Mouse (Mus musculus) T-helper 1 cell (primary cell): ENCODE data around the gene Olfr1443.
"Not testable (repeated sequence)": the region's sequence is repeated elsewhere in the genome, so short reads cannot be mapped to it uniquely, and the experiment has no call there.

ENCODE experiments used
- in situ Hi-C: fragments of 300-600 bp; cut with MboI, MseI; formaldehyde crosslinking; loops from one replicate; pipeline ENCODE4 v1.15.1; 2025; ENCODE audit warnings: high pct_unique_total_duplicates

Olfr1443 gene

GRCm38 (mm10) chr19:12677812-12678211, at the start of gene Olfr1443:
Olfr1443 (plus strand) TSS chr19:12678112.
- in situ Hi-C loops = loop anchor here (25.0 kb wide), 1 partner anchor 1134 kb away; the partner anchor contains the start of gene Olfr1499

GRCm38 (mm10) chr19:12633176-12633575, 44.7 kb upstream of the Olfr1443 start, which contains the start of gene Glyat:
Glyat (plus strand) TSS chr19:12633308.
- in situ Hi-C loops = loop anchor here (25.0 kb wide), 1 partner anchor 729 kb away; the partner anchor contains the start of gene Olfr1467

- in situ Hi-C loops = loop anchor here (25.0 kb wide), 1 partner anchor 728 kb away; the partner anchor contains the start of gene Olfr1467
These were observed 43.7 kb upstream of the Olfr1443 start for GRCm38 (mm10) chr19:12634259-12634658.

DNA sequence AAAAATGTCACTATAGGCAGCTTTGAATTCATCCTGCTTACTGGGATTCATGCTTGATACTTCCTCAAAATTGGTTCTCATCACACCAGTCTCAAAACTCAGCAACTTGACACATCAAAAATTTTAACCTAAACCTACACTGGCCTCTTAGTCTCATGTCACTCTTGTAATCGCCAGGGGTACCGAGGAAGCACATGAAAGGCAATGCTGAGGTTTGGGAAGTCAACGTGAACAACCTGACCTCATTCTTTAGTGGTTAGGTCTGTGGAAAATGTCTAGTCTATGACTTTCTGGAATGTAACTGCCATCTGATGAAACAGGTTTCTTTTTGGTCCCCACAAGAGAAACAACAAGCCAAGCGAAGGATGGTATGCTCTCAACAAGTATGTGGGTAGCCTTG, 42.9 kb upstream of the Olfr1443 start:
- in situ Hi-C loops = loop anchor here (25.0 kb wide), 1 partner anchor 727 kb away; the partner anchor contains the start of gene Olfr1467

DNA sequence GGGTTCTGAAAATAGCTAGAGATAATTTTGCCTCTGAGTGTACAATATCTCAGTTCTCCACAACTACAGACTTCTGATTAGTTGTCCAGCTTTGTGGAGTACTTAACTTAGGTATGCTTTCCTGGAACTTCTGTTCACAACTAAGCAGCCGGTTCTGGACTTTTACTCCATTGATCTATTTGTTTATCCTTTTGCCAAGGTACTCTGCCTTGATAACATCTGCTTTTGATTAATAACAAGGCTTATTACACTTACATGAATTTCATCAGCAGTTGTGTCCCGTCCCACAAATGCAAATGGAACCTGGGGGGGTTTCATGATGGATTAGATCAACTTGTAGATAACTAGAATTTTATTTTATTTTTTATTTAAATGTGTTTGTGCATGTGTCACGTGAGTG, 41.0 kb upstream of the Olfr1443 start:
- in situ Hi-C loops = loop anchor here (25.0 kb wide), 1 partner anchor 725 kb away; the partner anchor contains the start of gene Olfr1467

- in situ Hi-C loops = loop anchor here (25.0 kb wide), 1 partner anchor 724 kb away; the partner anchor contains the start of gene Olfr1467
These were observed 39.9 kb upstream of the Olfr1443 start for GRCm38 (mm10) chr19:12638049-12638448.

DNA sequence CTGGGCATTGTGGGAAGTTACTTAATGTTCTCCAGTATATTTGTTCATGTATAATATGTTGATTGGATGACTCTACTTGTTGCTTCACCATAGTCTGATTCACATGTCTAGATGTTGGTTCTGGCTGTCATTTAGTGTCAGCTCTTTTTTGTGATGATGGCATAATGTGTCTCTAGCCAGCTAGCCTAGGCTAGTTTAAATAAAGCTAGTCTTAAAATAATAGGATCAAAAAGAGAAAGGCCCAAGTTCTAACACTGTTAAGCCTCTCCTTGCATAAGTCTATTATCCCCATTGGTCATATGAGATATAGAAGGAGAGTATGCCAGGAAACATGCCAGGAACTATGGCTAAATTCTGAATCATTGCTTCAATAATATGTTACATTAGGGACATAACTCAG, 28.4 kb upstream of the Olfr1443 start:
- in situ Hi-C loops = loop anchor here (25.0 kb wide), 1 partner anchor 713 kb away; the partner anchor contains the start of gene Olfr1467

DNA sequence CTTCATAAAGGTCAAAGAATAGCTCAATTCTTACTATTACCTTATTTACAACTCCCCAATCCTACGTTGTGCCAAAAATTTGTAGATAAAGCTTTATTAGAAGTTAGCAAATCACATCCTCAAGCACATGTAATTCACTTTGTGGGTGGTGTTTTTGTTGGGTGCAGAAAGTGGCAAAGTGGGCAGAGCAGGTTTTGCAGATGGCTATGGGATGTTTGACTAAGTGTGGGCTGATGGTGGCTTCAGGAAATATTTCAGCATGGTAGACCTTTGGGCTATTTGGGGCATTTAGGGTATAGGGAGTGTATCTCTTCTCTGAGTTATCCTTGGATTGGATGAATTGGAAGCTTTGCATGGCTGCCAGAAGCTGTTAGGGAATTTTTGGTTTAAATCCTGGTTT, 11.8 kb upstream of the Olfr1443 start:
- in situ Hi-C loops = no loop called here

- in situ Hi-C loops = not testable (repeated sequence)
These were observed 9.3 kb upstream of the Olfr1443 start for GRCm38 (mm10) chr19:12668601-12669000.

- in situ Hi-C loops = no loop called here
These were observed 7.8 kb upstream of the Olfr1443 start, which contains the start of gene Olfr1442 for GRCm38 (mm10) chr19:12670139-12670538. Olfr1442 (plus strand) TSS chr19:12670439.

GRCm38 (mm10) chr19:12671051-12671450, 6.9 kb upstream of the Olfr1443 start:
- in situ Hi-C loops = no loop called here

- in situ Hi-C loops = loop anchor here (25.0 kb wide), 1 partner anchor 1128 kb away; the partner anchor contains the start of gene Olfr1499
These were observed 6.7 kb downstream of the Olfr1443 start for GRCm38 (mm10) chr19:12684638-12685037.

DNA sequence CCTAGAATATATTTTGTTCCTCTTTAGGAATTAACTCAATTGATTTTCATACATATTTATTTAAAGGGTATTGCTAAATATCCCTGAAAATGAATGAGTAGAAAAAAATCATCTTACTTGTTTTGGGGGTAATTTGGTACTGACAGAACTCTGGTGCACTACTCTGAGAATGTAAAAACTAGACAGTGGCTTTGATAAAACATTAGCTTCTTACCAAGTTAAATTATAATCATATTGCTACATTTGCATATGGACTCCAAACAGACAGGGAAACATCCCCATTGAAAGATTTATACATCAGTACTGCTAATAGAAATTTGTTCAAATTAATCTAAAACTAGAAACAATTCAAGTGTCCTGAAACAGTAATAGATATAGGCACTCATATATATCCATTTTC, 7.3 kb downstream of the Olfr1443 start:
- in situ Hi-C loops = loop anchor here (25.0 kb wide), 1 partner anchor 1127 kb away; the partner anchor contains the start of gene Olfr1499

DNA sequence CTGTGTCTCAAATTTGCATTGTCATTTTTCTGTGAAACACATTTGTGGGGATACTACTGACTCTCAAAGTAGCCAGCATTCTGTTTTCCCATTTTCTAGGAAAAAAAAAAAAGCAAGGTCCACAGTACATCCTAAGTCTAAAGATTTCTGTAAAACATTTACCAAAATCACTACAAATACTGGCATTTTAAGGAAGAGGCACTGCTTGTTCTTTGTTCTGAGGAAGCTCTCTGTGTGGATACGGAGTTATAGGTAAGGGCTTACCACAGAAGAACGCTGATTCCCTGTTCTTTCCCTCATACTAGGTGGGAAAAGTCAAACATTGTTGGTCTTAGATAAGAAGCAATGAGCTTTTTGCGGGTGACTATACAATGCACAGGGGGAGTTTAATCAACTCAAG, 17.7 kb downstream of the Olfr1443 start, which contains the start of gene Keg1:
Gene Keg1 (plus strand): TSS at position 197 of the 400 bp plus-strand sequence.
- in situ Hi-C loops = loop anchor here (25.0 kb wide), 1 partner anchor 1117 kb away; the partner anchor contains the start of gene Olfr1499

- in situ Hi-C loops = loop anchor here (25.0 kb wide), 1 partner anchor 1116 kb away; the partner anchor contains the start of gene Olfr1499
These were observed 18.3 kb downstream of the Olfr1443 start for GRCm38 (mm10) chr19:12696221-12696620.

- in situ Hi-C loops = no loop called here
These were observed 30.5 kb downstream of the Olfr1443 start for GRCm38 (mm10) chr19:12708458-12708857.

DNA sequence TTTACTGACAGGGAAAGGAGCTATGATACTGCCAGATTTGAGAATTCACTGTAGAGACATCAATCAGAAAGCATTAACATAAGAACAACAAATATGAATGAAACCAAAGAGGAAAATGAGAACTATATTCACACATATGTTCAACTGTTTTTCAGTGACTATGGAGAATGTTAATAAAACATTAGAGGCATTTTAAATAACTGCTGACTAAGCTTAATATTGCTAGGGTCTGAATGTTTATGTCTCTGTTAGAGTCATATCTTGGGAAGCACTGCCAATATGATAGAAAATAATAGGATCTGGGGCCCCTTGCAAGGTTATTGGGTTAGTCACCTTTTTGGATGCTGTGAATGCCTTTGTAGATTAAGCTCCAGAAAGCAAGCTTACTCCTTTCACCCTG, 31.1 kb downstream of the Olfr1443 start:
- in situ Hi-C loops = no loop called here

DNA sequence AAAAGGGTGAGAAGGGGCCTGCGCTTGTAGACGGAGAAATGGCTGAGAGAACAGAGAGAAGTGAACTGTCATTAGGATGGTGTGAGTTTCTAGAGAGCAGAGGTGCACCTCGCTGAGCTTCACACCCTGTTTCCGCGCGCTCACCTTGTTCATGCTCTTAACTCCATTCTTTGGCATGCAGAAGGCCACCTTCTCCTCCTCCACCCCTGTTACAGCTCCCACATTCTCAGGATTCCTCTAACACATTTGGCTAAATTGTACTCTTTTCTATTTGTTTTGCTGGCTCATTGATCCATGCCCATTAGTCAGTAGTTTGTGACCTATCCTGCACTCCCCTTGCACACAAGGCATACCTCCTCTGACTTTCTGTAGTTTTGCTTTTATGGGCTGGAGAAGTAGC, 41.3 kb downstream of the Olfr1443 start:
- in situ Hi-C loops = no loop called here

- in situ Hi-C loops = no loop called here
These were observed 42.6 kb downstream of the Olfr1443 start for GRCm38 (mm10) chr19:12720463-12720862.

DNA sequence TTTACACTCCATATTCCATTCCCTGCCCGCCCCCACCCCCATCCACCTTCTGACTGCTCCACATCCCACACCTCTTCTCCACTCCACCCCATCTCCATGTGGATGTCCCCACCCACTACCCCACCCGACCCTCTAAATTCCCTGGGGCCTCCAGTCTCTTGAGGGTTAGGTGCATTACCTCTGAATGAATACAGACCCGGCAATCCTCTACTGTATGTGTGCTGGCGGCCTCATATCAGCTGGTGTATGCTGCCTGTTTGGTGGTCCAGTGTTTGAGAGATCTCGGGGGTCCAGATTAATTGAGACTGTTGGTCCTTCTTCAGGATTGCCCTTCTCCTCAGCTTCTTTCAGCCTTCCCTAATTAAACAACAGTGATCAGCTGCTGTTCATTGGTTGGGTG, 43.0 kb downstream of the Olfr1443 start:
- in situ Hi-C loops = not testable (repeated sequence)

- in situ Hi-C loops = not testable (repeated sequence)
These were observed 43.7 kb downstream of the Olfr1443 start for GRCm38 (mm10) chr19:12721596-12721995.

GRCm38 (mm10) chr19:12722308-12722707, 44.4 kb downstream of the Olfr1443 start:
- in situ Hi-C loops = no loop called here

DNA sequence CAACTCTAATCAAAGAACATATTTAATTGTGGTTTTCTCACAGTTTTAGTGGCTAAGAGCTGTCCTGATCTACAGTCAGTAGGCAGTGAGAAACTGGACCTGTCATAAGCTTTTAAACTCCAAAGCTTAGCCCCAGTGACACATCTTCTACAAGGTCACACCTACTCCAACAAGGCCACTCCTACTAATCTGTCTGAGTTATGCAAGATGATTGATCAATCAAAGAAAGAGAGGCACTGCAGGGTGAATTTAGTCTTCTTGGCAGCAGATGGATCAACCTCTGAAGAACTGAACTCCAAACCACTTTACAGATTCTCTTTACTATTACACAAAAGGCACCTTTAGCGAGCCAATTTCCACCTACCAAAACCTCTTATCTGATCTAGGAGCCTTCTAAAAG, 47.9 kb downstream of the Olfr1443 start:
- in situ Hi-C loops = no loop called here
